Mouse (Mus musculus) bone marrow macrophage, adult 2 months (primary cell): ENCODE measurements around the gene Nhp2. TPM values are rescaled to one million over a fixed set of nuclear protein-coding genes. Genes with fewer than 3 reads are reported as not detected.

ENCODE experiments used
- H3K27ac ChIP-seq: 2 replicates; pipeline ENCODE4 v1.5.1; 2012; ENCODE audit warnings: low read depth, low read length; ENCODE audit not compliant: insufficient read depth
- H3K4me1 ChIP-seq: 2 replicates; pipeline ENCODE4 v1.6.1; 2012; ENCODE audit warnings: low read length; ENCODE audit not compliant: control insufficient read depth, insufficient read depth
- H3K4me3 ChIP-seq: 2 replicates; pipeline ENCODE4 v1.5.1; 2012; ENCODE audit warnings: mild to moderate bottlenecking, low read length, moderate library complexity; ENCODE audit not compliant: insufficient read depth
- CTCF ChIP-seq: IDR thresholded peaks from 2 replicates; pipeline ENCODE4 v1.5.1; 2012; ENCODE audit warnings: low read depth, mild to moderate bottlenecking, low read length, moderate library complexity
- POLR2A ChIP-seq: IDR thresholded peaks from 2 replicates; pipeline ENCODE4 v1.6.1; 2012; ENCODE audit warnings: mild to moderate bottlenecking, low read depth, low read length, borderline replicate concordance
- polyA plus RNA-seq: library from polyadenylated mRNA; stranded (reverse); fragments of >200 nt; gene quantifications from 2 replicates; pipeline ENCODE4 v1.2.4, GENCODE M21; 2012; ENCODE audit not compliant: missing spikeins, insufficient read depth, insufficient read length

The Nhp2 gene
- polyA plus RNA-seq, 1 experiment = 38.8 TPM

GRCm38 (mm10) chr11:51587059-51587458, 32.5 kb upstream of the Nhp2 start:
- Histone ChIP-seq H3K27ac (no peak overlapping the region), H3K4me3 (no peak overlapping the region), H3K4me1 (peaks cover 14% of the 10 kb centered on the region)
- TF ChIP-seq POLR2A (no peak), CTCF (no peak)

- TF ChIP-seq CTCF (no peak), POLR2A (no peak)
- no peak overlapping the region for H3K27ac ChIP-seq
- H3K4me3 ChIP-seq = no peak overlapping the region
- H3K4me1 ChIP-seq = peaks cover 8% of the 10 kb centered on the region
Observed at GRCm38 (mm10) chr11:51588833-51589232, 30.7 kb upstream of the Nhp2 start.

- TF ChIP-seq CTCF = no peak
- TF ChIP-seq POLR2A = no peak
- H3K4me1 ChIP-seq = peaks cover 10% of the 10 kb centered on the region
- H3K4me3 ChIP-seq = no peak overlapping the region
- no peak overlapping the region for H3K27ac ChIP-seq
Observed at GRCm38 (mm10) chr11:51590002-51590401, 29.5 kb upstream of the Nhp2 start.

DNA sequence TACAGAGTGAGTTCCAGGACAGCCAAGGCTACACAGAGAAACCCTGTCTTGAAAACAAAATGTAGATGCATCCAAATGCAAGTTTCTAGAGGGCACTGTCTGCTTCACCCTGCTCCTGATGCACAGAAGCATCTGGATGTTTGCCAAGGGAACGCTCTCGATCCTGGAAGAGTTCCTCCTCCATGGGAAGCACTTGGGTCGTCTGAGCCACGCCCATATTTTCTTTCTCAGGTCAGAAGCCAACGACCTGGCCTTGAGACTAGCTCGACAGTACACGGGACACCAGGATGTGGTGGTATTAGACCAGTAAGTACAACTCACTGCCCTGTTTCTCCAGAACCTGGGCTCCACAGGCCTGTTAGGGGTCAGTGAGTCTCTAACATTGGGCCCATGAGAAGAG, 28.4 kb upstream of the Nhp2 start:
- H3K4me3 ChIP-seq = no peak overlapping the region
- TF ChIP-seq CTCF (no peak), POLR2A (no peak)
- peaks cover 18% of the 10 kb centered on the region for H3K4me1 ChIP-seq
- no peak overlapping the region for H3K27ac ChIP-seq

GRCm38 (mm10) chr11:51591915-51592314, 27.6 kb upstream of the Nhp2 start:
- H3K27ac ChIP-seq = no peak overlapping the region
- no peak overlapping the region for H3K4me3 ChIP-seq
- H3K4me1 ChIP-seq = peaks cover 17% of the 10 kb centered on the region
- TF ChIP-seq CTCF (no peak), POLR2A (no peak)

- Histone ChIP-seq H3K4me1 (peaks cover 19% of the 10 kb centered on the region), H3K27ac (no peak overlapping the region), H3K4me3 (no peak overlapping the region)
- no peak for TF ChIP-seq CTCF
- no peak for TF ChIP-seq POLR2A
Observed at GRCm38 (mm10) chr11:51593368-51593767, 26.2 kb upstream of the Nhp2 start.

- H3K27ac ChIP-seq = no peak overlapping the region
- TF ChIP-seq POLR2A (no peak), CTCF (no peak)
- no peak overlapping the region for H3K4me3 ChIP-seq
- peaks cover 19% of the 10 kb centered on the region for H3K4me1 ChIP-seq
Observed at GRCm38 (mm10) chr11:51593849-51594248, 25.7 kb upstream of the Nhp2 start.

DNA sequence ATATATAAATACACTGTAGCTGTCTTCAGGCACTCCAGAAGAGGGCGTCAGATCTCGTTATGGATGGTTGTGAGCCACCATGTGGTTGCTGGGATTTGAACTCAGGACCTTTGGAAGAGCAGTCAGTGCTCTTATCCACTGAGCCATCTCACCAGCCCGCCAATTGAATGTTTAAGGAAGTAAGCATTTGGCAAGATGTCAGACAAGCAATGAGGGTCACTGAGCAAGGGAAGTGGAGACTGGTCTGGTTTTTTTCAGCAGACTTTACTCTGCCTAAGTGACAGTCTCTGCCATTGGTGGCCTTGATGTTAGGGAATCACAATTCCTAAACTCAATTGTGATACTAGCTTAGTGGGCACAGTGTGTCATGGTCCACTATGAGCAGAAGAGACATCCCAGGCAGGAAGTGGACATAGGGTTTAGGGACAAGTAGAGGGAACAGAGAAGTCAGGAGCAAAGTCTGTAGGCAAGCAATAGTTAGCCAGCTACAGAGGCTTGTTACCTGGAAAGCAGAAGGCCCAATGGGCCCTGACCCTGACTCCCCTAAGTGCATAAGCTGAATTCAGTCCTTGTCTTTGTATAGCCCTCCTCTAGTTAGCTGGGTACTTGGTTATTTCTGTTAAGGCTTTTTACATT, 24.7 kb upstream of the Nhp2 start:
- peak overlapping the region; percentile 13 for H3K27ac ChIP-seq
- H3K4me1 ChIP-seq = peaks cover 19% of the 10 kb centered on the region

DNA sequence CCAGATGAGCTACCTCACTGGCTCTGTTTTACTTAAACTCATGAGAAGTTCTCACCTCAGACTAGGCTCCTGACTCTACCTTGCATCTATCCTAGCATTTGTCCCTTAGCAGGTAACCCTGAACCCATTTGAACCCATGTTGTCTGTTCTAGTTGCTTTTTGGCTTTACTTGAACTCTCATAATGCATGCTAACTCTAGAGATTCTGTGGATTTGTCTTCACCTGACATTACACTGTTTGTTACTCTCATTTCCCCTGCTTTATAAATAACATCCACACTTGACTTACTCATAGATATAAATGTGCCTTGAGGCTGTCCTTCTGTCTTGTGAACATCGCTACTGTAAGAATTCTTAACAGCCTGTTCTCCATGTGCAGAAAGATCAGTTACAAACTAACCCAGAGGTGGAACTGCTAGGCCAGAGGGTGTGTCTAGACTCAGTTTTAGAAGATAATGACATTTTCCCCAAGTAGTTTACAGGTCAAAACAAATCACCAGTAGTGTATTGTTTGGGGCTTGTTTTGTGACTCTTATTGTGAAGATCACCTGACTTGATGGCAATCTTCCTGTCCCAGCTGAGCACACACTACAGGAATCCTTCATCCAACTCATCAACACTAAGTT, 24.0 kb upstream of the Nhp2 start:
- TF ChIP-seq POLR2A (no peak), CTCF (no peak)
- Histone ChIP-seq H3K4me1 (peaks cover 19% of the 10 kb centered on the region), H3K27ac (peak overlapping the region; percentile 13), H3K4me3 (no peak overlapping the region)

More for the DNA sequence above, 24.7 kb upstream of the Nhp2 start:
- TF ChIP-seq CTCF (no peak), POLR2A (no peak)
- no peak overlapping the region for H3K4me3 ChIP-seq

DNA sequence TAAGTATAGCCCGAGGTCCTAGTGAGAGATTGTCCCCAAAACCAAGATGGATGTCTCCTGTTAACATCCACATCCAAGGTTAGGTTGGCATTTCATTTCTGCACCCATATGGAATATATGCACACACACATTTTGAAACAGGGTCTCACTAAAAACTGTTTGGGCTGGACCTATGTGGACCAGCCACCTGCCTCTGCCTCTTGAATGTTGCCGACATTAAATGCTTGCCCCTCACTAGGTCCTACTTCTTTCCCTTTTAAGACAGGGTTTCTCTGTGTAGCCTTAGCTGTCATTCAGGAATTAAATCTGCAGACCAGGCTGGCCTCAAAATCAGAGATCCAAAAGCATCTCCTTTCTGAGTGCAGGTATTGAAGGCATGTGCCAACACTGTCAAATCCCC, 22.0 kb upstream of the Nhp2 start:
- Histone ChIP-seq H3K4me3 (no peak overlapping the region), H3K4me1 (peaks cover 17% of the 10 kb centered on the region), H3K27ac (no peak overlapping the region)
- TF ChIP-seq CTCF (no peak), POLR2A (no peak)

DNA sequence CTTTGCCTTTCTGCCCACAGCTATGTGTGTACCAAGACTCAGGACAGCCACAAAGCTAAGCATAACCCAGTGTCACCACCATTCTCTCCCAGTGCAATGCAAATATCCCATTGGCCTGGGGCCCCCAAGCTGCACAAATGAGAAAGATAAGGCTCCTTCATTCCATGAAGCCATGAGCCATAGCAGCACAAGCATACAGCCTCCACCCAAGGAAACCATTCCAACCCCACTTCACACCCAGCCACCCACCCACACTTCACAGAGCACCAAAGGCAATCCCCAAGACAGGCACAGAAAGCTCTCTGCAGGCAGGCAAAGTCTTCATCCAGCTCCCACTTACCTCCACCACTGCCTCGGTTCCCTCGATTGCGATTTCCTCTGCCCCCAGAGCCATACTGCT, 17.3 kb upstream of the Nhp2 start:
- Histone ChIP-seq H3K27ac (no peak overlapping the region), H3K4me3 (no peak overlapping the region), H3K4me1 (peaks cover 6% of the 10 kb centered on the region)
- TF ChIP-seq POLR2A (no peak), CTCF (no peak)
